Mouse (Mus musculus): ENCODE results near the gene Hdac4.

Hdac4 gene

DNA sequence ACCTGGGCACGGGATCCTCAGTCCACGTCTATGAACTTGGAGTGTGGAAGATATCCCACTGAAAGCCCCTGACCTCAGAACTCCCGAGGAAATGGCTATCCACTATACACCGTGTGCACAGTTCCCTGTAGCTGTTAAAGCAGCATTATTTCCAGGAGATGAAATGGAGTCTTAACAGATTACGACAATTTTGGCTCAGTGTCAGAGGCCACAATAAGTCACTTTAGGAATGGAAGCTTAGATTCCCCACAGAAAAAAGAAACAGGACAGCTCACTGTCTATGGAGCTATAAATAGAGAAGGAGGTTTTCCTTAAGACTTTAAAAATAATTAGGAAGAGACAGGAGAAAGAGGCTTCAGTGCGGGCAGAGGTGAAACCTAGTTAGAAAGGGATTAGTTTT, 120.2 kb downstream of the Hdac4 start:
- in situ Hi-C loops (cut with MboI; ENCODE audit: unreplicated experiment in 2 of 2), result loop anchor here in 1 of 2 experiments (10.0 kb wide), 1 partner anchor 71 kb away; no protein-coding TSS in a partner anchor

DNA sequence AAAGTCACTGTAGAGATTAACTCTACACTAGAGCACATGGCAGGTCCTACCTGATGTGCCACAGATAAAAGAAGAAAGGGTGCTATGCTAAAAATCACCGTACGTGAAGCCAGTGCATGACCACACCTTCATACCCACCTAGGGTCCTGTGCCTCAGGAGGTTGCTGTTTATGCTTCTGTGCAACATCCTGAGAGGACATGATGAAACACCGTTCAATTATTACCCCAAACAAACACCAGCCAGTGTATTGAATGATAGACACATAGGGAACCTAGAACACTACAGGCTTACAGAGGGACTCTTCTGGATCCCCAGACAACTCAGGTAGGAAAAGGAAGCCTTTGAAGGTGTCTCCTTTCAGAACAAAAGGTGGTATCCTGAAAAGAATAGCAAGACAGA, 120.8 kb downstream of the Hdac4 start:
- in situ Hi-C loops (cut with MboI; ENCODE audit: unreplicated experiment in 2 of 2), result loop anchor here in 1 of 2 experiments (10.0 kb wide), 1 partner anchor 70 kb away; no protein-coding TSS in a partner anchor

DNA sequence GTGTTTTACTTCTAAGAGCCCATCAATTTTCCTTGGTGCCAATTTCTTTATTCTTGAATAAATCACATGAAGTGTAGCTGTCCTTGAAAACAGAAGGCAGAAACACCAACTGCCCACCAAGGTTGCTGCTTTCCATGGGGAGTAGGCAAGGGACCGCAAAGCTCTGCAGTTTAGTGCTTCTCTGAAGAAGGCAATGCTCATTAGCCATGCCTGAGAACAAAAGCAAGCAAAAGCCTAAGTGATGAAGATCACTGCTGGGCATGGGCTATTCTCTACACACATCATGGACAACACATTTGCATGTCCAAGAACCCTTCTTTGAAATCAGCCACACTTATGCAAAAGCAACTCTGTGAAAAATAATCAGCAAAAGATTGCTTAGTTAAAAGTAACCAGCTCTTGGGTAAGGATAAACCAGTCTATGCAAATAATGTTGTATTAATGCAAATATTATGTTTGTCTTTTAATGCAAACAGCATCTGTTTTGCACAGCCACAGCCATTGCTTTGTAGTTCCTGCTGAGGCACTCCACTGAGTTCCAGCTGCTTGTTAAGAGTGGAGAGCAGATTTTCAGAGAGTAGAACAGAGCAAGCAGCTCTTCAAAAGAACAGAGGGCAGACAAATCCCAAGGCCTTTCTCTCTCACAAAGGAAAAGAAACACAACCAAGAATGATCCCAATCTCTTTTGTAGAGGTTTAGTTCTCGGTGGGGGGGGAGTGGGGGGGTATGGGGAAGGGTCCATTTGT, 125.4 kb downstream of the Hdac4 start:
- in situ Hi-C loops (cut with MboI; ENCODE audit: unreplicated experiment in 2 of 2), result loop anchor here in 1 of 2 experiments (10.0 kb wide), 2 partner anchors 65 to 115 kb away; no protein-coding TSS in a partner anchor

DNA sequence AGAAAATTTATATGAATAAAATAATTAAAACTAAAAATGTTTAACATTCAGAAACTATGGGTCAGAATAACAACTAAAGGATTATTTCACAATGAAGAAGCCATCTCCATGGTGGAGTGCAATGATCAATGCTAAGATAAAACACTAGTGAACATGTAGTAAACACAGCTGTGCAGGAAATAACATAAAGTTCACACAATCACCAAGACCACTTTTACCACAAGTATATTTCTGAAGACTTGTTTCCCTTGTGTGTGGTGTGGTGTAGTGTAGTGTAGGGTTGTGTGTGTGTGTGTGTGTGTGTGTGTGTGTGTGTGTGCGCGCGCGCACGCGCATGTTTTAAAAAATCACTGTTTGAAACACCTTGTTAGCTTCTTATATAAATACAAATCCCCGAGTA, 126.0 kb downstream of the Hdac4 start:
- in situ Hi-C loops (cut with MboI; ENCODE audit: unreplicated experiment in 2 of 2), result loop anchor here in 1 of 2 experiments (10.0 kb wide), 1 partner anchor 115 kb away; no protein-coding TSS in a partner anchor

DNA sequence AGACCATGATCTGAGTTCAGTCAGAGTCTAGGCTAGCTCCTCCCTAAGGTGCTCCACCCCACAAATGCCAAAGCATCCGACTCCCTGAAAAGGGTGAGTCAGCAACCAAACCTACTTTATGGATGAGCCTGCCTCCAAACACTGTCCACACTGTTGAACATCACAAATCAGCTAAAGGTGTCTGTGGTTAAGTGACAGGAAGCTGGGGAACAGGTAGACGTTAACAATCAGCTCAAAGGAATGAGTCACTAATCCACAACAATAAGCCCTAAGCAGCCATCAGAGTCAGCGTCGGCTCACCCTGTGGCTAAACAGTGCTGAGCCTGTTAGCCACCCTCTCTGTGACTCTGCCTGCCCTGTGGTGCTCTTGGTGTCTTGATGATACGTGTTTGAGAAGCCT, 131.2 kb downstream of the Hdac4 start:
- in situ Hi-C loops (cut with MboI; ENCODE audit: unreplicated experiment in 2 of 2), result loop anchor here in 1 of 2 experiments (10.0 kb wide), 1 partner anchor 120 kb away; no protein-coding TSS in a partner anchor

DNA sequence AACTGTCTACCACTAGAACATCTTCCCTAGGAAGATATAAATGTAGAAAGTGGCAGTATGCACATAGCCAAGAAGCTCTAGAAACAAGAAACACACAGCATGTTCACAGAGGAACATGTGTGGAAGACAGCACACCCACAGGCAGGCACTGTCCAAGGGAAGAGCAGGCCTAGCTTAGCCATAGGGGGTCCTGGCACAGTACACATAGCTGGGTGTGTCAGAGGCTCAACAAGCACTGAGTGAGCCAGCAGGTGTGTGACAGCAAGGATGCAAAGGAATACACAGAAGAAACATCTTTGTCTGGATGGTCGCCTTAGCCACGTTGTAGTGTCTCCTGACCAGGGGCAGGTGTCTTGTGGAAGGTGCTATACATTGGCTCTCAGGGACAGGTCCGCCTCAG, 132.2 kb downstream of the Hdac4 start:
- in situ Hi-C loops (cut with MboI; ENCODE audit: unreplicated experiment in 2 of 2), result loop anchor here in 1 of 2 experiments (10.0 kb wide), 1 partner anchor 122 kb away; no protein-coding TSS in a partner anchor

DNA sequence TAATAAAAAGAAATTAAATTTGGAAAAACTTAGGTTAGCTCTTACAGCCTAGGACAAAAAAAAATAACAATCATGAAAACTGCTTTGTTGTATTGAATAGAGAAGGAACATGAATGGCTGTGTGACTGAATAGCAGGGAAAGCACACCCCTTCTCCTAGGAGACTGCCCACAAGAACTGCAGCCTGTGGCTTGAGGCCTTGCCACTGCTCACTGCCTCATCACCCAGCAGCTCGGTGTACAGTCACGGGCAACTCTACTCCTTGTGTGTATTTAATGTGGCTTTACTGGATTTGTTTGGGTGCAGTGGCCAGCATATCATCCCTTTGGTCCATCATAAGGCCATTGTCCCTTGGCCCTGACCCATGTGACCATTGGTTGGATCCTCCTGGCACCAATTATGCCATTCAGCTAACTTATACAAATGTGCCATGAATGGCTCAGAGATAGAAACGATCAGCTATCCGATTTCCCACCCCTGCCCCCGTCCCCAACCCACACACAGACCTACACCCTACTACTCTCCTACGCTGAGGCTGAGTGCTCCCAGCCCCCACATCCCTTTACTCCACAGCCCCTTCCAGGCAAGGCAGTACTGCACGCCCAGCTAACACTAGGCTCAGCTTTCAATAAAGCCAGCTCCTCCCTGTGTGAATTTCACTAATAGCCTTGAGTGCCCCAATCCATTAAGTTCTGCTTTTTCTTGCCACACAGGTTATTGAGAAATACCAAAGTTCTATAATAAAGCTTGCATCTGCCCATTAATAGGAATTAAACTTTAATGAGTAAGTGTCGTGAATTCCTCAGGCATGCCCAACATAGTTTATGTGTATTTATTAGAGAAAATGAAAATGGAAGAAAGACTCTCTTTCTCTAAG, 134.1 kb downstream of the Hdac4 start:
- in situ Hi-C loops (cut with MboI; ENCODE audit: unreplicated experiment in 2 of 2), result loop anchor here in 1 of 2 experiments (10.0 kb wide), 1 partner anchor 123 kb away; no protein-coding TSS in a partner anchor

DNA sequence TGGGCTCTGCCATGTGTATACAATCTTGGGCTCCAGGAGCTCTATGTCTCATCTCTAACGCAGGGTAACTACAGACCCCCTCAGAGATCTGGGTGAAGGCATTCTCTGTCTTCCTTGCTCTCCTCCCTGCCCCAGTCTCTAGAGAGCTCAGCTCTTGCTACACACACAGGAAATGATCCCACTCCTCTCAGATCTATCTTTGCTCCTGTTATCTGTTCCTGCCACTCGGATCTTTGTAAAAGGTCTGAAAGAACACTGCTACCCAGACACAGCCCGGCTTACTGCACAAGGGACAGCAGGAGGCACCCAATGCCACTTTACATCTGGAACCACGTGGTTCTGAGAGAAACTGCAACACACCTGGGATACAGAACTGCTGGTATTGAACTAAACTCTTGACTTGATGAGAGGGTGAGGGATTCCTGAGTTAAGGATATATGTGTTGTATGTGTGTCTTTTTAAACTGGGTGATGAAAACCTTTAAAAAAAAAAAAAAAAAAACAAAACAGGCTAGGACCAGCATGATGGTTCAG, 134.9 kb downstream of the Hdac4 start:
- in situ Hi-C loops (cut with MboI; ENCODE audit: unreplicated experiment in 2 of 2), result loop anchor here in 1 of 2 experiments (10.0 kb wide), 1 partner anchor 124 kb away; no protein-coding TSS in a partner anchor

DNA sequence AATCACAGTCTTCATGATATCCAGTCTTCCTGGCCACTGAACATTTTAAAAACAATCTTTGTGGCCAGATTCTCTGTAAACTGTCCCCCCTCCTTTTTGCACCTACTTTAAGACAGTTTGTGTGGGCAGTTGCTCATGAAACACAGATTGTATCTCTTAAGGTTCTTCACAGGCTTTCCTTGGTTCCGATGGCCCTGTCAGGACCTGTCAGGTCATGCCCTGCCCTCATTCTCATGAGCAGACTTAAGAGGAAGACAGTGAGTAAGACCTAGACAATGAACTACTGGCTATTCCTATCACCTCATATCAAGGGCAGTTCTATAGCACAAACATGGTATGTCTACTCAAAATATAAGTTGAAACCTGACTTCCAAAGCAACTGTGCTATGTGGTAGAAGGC, 135.9 kb downstream of the Hdac4 start:
- in situ Hi-C loops (cut with MboI; ENCODE audit: unreplicated experiment in 2 of 2), result no loop called here

DNA sequence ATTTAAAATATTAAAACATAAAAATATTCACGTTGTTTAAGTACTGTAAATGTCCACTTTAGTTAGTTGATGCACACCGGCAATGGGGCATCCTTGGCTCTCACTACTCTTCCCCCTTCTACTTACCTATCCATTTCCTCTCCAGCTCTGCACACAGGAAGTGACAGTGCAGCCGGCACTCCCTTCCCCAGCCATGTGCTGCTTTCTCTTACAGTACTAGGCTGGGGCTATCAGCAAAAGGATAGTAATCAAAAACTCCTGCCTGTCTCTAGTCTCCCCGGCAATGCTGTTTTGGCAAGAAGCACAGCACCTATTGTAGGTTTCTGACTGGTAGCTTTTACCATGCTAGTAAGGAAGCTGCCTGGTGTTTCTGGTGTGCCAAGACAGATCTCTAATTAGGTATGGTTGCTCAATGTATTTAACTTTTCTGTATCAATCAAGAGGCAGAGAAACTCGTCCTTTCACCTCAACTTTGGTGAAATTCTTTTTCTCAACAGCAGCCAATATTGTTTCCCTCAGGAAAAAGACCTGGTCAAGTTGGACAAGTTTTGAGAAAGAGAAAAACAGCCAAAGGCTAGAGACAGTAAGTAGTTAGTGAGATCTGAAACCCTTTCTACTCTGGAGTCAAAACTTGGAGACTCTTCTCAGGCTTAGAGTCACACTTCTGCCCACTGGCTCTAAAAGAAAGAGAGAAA, 136.6 kb downstream of the Hdac4 start:
- in situ Hi-C loops (cut with MboI; ENCODE audit: unreplicated experiment in 2 of 2), result no loop called here

DNA sequence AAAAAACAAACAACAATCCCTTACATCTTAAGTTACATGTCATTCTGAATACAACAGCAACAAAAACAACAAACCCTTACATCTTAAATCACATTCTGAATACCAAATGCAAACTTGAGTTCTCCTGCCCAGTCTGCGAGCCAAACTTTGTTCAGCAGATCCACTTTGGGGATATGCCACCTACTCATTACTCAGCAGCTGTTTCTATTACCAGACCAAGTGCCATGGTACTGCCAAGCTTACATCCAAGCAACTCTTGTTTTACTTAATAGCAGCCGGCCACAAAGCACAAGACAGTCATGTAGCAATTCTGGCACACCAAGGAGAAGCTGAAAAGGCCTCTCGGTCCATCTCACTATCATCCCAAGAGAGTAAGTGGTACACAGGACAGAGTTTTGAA, 138.4 kb downstream of the Hdac4 start:
- in situ Hi-C loops (cut with MboI; ENCODE audit: unreplicated experiment in 2 of 2), result no loop called here

DNA sequence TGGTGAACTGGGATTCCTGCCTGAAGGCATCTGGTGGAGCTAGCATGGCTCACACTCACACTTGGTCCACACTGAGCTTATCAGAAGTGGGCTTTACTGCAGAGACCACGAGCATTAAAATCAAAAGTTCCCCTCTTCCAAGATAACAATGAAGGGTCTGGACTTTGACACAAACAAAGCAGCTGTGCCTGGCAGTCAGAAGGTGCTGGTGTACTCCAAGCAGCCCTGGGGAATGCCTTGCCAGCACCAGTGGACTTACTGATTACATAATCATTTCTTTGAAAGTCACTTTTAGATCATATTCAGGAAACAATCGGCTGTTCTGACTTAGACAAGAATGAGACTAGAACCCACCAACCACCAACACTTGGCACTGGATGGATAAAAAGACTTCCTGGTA, 140.3 kb downstream of the Hdac4 start:
- in situ Hi-C loops (cut with MboI; ENCODE audit: unreplicated experiment in 2 of 2), result no loop called here

DNA sequence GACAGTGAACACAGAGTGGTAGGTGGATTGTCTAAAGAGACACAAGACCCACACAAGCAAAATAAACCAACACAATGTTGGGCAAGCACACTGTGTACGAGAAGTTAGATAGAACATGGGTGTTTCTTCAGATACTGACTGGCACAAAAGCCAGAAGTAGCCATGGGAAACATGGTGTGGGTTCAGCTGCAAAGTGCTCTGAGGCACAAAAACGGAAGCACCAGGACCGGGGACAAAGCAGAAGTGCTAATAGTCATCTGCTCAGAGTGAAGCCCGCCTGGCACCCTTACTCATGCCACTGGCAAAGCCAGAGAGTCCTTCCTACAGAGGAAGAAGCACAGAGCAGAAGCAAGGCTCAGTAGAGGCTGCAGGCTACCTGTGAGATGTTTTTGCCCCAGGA, 143.3 kb downstream of the Hdac4 start:
- in situ Hi-C loops (cut with MboI; ENCODE audit: unreplicated experiment in 2 of 2), result no loop called here

DNA sequence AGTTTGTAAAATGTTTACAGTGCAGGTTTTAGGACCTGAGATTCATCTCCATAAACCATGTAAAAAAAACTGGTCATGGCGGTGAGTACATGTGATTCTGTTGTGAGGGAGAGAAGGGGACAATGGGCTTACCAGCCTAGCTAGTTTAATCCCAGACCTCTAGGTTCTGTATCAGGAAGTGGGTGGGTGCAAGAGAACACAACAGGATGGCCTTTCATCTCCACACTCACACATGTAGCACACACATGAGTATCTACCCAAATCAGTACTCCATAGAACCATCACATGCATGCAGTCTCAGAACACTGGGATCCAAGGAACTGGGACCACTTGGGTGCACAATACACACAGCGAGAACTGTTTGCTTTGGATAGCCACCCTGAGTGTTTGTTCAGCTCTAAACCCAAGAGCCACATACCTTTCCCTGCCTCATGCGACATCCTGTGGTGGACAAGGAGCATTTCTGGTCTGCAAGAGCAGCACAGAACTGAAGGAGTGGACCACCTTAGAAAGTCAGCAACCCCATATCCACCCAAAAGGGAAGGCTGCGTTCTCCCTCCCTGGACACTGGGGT, 143.9 kb downstream of the Hdac4 start:
- in situ Hi-C loops (cut with MboI; ENCODE audit: unreplicated experiment in 2 of 2), result no loop called here

DNA sequence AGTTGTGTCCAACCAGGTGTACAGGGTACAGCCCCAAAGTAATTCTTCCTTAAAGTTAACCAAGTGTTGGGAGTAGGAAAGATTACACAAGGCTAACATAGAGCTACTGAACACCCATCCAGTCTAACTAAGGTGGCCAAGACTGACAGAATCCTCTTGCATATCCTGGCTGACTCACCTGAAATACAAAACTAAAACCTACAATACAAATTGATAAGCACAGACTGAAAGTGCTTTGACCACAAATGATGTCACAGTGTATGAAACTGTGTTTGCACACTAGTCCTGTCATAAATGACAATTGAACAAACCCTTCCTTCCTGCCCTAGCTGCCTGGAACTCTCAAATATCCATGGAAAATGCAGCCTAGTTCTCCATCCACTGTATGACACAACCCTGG, 144.5 kb downstream of the Hdac4 start:
- in situ Hi-C loops (cut with MboI; ENCODE audit: unreplicated experiment in 2 of 2), result no loop called here

DNA sequence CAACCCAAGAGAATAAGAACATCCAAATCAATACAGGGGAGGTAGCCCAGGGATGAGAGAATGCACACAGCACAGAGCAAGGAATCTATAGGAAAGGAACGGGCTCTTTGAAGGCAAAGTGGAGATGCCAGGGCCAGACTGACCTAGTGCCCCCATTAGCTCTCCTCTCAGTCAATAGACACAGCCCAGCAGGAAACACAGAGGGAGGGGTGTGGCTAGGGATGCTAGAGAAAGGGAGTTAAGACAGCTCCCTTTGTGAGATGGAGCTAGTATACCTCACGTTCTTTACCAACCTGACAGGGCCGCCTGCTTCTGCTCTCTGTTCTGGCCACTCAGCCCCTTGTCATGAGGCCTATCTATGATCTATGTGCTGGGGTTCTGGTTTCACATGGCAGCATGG, 144.9 kb downstream of the Hdac4 start:
- in situ Hi-C loops (cut with MboI; ENCODE audit: unreplicated experiment in 2 of 2), result no loop called here

DNA sequence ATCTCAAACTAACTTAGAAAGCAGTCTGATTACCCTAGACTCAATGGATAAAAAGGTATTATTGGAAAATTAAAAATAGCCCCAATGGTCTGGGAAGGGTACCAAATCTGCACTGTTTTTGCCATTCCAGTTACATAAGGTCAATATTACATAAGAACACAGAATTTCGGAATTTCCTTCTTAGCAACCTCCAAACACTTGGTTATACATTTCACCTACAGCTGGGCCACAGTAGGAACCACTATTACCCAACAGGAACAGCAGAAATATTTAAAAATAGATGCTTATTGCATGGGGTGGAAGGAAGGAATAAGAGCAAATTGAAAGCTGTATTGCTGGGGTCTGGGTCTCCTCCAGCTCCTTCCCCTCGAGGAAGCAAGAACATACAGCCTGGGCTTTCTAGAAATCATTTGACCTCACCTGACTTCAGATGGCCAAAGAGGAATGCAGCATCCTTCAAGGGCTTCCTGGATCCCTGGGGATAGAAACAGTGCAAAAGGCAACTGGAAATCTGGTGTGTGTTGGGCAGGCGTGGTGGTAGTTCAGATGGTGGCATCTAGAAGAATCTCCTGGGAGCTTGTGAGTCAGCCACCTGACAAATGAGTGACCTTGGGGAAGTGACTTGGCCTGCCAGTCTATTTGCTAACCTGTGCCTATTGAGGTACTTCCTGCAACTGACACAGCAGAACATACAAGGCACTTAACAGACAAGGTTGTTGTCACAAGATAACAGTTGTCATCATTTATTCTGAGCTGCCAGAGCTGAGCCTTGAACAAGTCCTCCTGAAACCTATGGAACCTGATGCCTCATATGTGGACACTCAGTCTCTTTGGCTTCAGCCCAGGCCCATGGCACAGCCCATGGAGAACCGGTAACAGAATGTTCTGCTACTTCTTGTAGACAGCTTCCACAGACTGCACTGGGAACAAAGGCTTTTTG, 146.8 kb downstream of the Hdac4 start:
- in situ Hi-C loops (cut with MboI; ENCODE audit: unreplicated experiment in 2 of 2), result no loop called here

DNA sequence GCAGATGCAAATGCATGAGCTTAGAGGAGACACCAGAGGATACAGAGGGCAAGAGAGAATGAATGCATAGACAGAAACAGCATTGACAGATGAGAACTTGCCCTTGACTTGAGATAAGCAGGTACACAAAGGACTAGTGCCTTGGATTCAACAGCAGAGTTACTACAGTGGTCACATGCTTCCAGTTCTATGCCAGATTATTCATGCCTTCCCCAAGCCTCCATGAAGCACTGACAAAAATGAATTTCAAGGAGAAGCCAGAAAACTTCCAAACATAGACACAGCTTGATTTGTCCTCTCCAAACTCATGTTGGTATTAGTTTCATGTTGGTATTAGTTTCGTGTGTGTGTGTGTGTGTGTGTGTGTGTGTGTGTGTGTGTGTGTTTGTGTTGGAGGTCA, 149.8 kb downstream of the Hdac4 start:
- in situ Hi-C loops (cut with MboI; ENCODE audit: unreplicated experiment in 2 of 2), result no loop called here

DNA sequence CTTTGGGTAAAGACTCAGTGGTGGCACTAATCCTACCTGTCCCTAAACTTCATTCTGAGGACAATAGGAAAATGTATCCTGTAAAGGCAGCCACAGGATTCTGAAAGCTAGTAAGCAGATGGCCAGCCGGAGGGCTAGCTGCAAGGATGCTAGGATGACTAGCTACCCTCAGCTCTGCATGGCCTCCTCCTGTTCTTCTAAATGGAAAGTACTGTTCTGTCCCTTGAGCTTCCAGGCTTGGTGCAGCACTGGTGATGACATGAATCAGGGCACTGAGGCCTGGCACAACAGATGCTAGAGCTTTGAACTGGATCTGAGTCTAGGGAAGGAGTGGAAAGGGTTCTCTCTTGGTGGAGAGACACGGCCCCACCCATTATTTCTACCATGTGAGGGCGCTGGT, 150.6 kb downstream of the Hdac4 start:
- in situ Hi-C loops (cut with MboI; ENCODE audit: unreplicated experiment in 2 of 2), result no loop called here

All from v-Abl transformed pro-B cells (cell line).